Mouse (Mus musculus) E14TG2a.4 (cell line): ENCODE measurements around the gene Kdm2a.

ENCODE experiments used
- CTCF ChIP-seq: conservative IDR thresholded peaks from 2 replicates; pipeline ENCODE4 v1.5.1; 2014; ENCODE audit warnings: low read length
- NANOG ChIP-seq: IDR thresholded peaks from 2 replicates; pipeline ENCODE4 v1.6.1; 2014; ENCODE audit warnings: borderline replicate concordance, low read length, mixed read lengths

GRCm38 (mm10) chr19:4422581-4422980 lies 24.5 kb upstream of the Kdm2a start:
- TF ChIP-seq CTCF (no peak), NANOG (no peak)
